Mouse (Mus musculus) neural tube, embryonic 12.5 days (tissue): ENCODE results near the gene Grm4. TPM values are rescaled to one million over a fixed set of nuclear protein-coding genes. Genes with fewer than 3 reads are reported as not detected.

ENCODE experiments used
- ATAC-seq: fragments of 200-750 bp; cut with Nextera tagmentation; 2 replicates; pipeline ENCODE4 v1.8.0; 2017; ENCODE audit warnings: low read depth, mild to moderate bottlenecking, moderate TSS enrichment, moderate library complexity; ENCODE audit not compliant: low FRiP score
- H3K27ac ChIP-seq: fragments of 300-500 bp; sonication (generic); 2 replicates; pipeline ENCODE4 v1.5.1; 2016
- H3K27me3 ChIP-seq: fragments of 300-500 bp; sonication (generic); replicated peaks from 2 replicates; pipeline ENCODE4 v1.6.1; 2016; ENCODE audit warnings: mild to moderate bottlenecking
- H3K36me3 ChIP-seq: fragments of 300-500 bp; sonication (generic); 2 replicates; pipeline ENCODE4 v1.6.1; 2016; ENCODE audit warnings: mild to moderate bottlenecking
- H3K4me1 ChIP-seq: fragments of 300-500 bp; sonication (generic); 2 replicates; pipeline ENCODE4 v1.6.1; 2016
- H3K4me2 ChIP-seq: fragments of 300-500 bp; sonication (generic); replicated peaks from 2 replicates; pipeline ENCODE4 v1.6.1; 2016; ENCODE audit warnings: mild to moderate bottlenecking
- H3K4me3 ChIP-seq: fragments of 300-500 bp; sonication (generic); 2 replicates; pipeline ENCODE4 v1.5.1; 2016
- H3K9ac ChIP-seq: fragments of 300-500 bp; sonication (generic); 2 replicates; pipeline ENCODE4 v1.6.1; 2016; ENCODE audit warnings: mild to moderate bottlenecking
- H3K9me3 ChIP-seq: fragments of 300-500 bp; sonication (generic); 2 replicates; pipeline ENCODE4 v1.6.1; 2016; ENCODE audit warnings: mild to moderate bottlenecking
- WGBS: fragments of 180-500 bp; shearing (Covaris S2); methylation state at CpG from one replicate; pipeline ENCODE4 v1.1.7; 2016; 5-methylcytosine and 5-hydroxymethylcytosine counted together
- polyA plus RNA-seq: library from polyadenylated mRNA; unstranded; fragments of >200 nt; fragmentation: Nextera tagmentation; extraction: Ambion mirVana; gene quantifications from 2 replicates; pipeline ENCODE4 v1.2.1, GENCODE M21; 2016

Grm4 gene
- polyA plus RNA-seq, 1 experiment from 2014 or later: 3.4 TPM

GRCm38 (mm10) chr17:27508002-27508401, 13.2 kb downstream of the Grm4 start:
- Histone ChIP-seq H3K27me3 (peaks cover 41% of the 10 kb centered on the region), H3K4me1 (peaks cover 58% of the 10 kb centered on the region), H3K27ac (no peak overlapping the region), H3K4me3 (no peak overlapping the region), H3K9me3 (no peaks in the 10 kb centered on the region), H3K4me2 (no peak overlapping the region), H3K9ac (no peak overlapping the region), H3K36me3 (no peaks in the 10 kb centered on the region)
- 58% methylated on average over 12 of the region's 12 CpGs for WGBS
- ATAC-seq: no peak

GRCm38 (mm10) chr17:27507591-27507945, 13.6 kb downstream of the Grm4 start:
- H3K4me2 ChIP-seq: no peak overlapping the region
- no peak overlapping the region for H3K9ac ChIP-seq
- H3K36me3 ChIP-seq: no peaks in the 10 kb centered on the region
- H3K4me1 ChIP-seq: peaks cover 58% of the 10 kb centered on the region
- WGBS: 89% methylated on average over 7 of the region's 7 CpGs
- peaks cover 39% of the 10 kb centered on the region for H3K27me3 ChIP-seq
- no peak for ATAC-seq
- no peaks in the 10 kb centered on the region for H3K9me3 ChIP-seq
- H3K27ac ChIP-seq: no peak overlapping the region
- H3K4me3 ChIP-seq: no peak overlapping the region

- H3K9ac ChIP-seq: no peak overlapping the region
- WGBS: 85% methylated on average over 7 of the region's 7 CpGs
- no peak overlapping the region for H3K4me2 ChIP-seq
- no peak overlapping the region for H3K4me3 ChIP-seq
- H3K27me3 ChIP-seq: peaks cover 34% of the 10 kb centered on the region
- H3K4me1 ChIP-seq: peaks cover 58% of the 10 kb centered on the region
- H3K36me3 ChIP-seq: no peaks in the 10 kb centered on the region
- no peak overlapping the region for H3K27ac ChIP-seq
- no peaks in the 10 kb centered on the region for H3K9me3 ChIP-seq
- ATAC-seq: no peak
Measured at GRCm38 (mm10) chr17:27506871-27507590, 14.2 kb downstream of the Grm4 start.

GRCm38 (mm10) chr17:27506362-27506761, 14.8 kb downstream of the Grm4 start:
- Histone ChIP-seq H3K9me3 (no peaks in the 10 kb centered on the region), H3K27me3 (peaks cover 27% of the 10 kb centered on the region), H3K9ac (no peak overlapping the region), H3K27ac (no peak overlapping the region), H3K36me3 (no peaks in the 10 kb centered on the region), H3K4me1 (peaks cover 58% of the 10 kb centered on the region), H3K4me3 (no peak overlapping the region), H3K4me2 (no peak overlapping the region)
- no peak for ATAC-seq
- 46% methylated on average over 11 of the region's 11 CpGs for WGBS

GRCm38 (mm10) chr17:27505221-27505881, 15.9 kb downstream of the Grm4 start:
- H3K27me3 ChIP-seq: peaks cover 20% of the 10 kb centered on the region; the same call in 1 of the 2 replicates
- 18% methylated on average over 10 of the region's 10 CpGs for WGBS
- ATAC-seq: peak; percentile 25; the same call in 1 of the 2 replicates
- no peak overlapping the region for H3K4me2 ChIP-seq
- no peaks in the 10 kb centered on the region for H3K9me3 ChIP-seq
- no peak overlapping the region for H3K9ac ChIP-seq
- H3K36me3 ChIP-seq: no peaks in the 10 kb centered on the region
- peaks cover 68% of the 10 kb centered on the region for H3K4me1 ChIP-seq
- 0 out of 2 replicates have a peak overlapping the region, but pooled peaks have one; percentile 4 for H3K27ac ChIP-seq
- no peak overlapping the region for H3K4me3 ChIP-seq

GRCm38 (mm10) chr17:27503869-27504268, 17.3 kb downstream of the Grm4 start:
- H3K9ac ChIP-seq: no peak overlapping the region
- no peaks in the 10 kb centered on the region for H3K36me3 ChIP-seq
- 50% methylated on average over 7 of the region's 7 CpGs for WGBS
- no peaks in the 10 kb centered on the region for H3K9me3 ChIP-seq
- H3K4me3 ChIP-seq: no peak overlapping the region
- ATAC-seq: no peak
- no peak overlapping the region for H3K27ac ChIP-seq
- H3K27me3 ChIP-seq: peaks cover 9% of the 10 kb centered on the region; the same call in 1 of the 2 replicates
- H3K4me2 ChIP-seq: no peak overlapping the region
- peaks cover 78% of the 10 kb centered on the region for H3K4me1 ChIP-seq

GRCm38 (mm10) chr17:27502736-27503445, 18.3 kb downstream of the Grm4 start:
- ATAC-seq: no peak
- peaks cover 78% of the 10 kb centered on the region for H3K4me1 ChIP-seq
- WGBS: 61% methylated on average over 31 of the region's 31 CpGs

GRCm38 (mm10) chr17:27502288-27502687, 18.9 kb downstream of the Grm4 start:
- 21% methylated on average over 14 of the region's 14 CpGs for WGBS
- H3K4me1 ChIP-seq: peaks cover 75% of the 10 kb centered on the region
- no peaks in the 10 kb centered on the region for H3K36me3 ChIP-seq
- peak overlapping the region; percentile 62; the same call in 1 of the 2 replicates for H3K27ac ChIP-seq
- no peak overlapping the region for H3K4me3 ChIP-seq
- peaks cover 4% of the 10 kb centered on the region for H3K27me3 ChIP-seq
- ATAC-seq: no peak
- H3K4me2 ChIP-seq: peak overlapping the region; percentile 41
- H3K9me3 ChIP-seq: no peaks in the 10 kb centered on the region
- H3K9ac ChIP-seq: no peak overlapping the region

More at GRCm38 (mm10) chr17:27502736-27503445, 18.3 kb downstream of the Grm4 start:
- Histone ChIP-seq H3K9ac (no peak overlapping the region), H3K36me3 (no peaks in the 10 kb centered on the region), H3K9me3 (no peaks in the 10 kb centered on the region), H3K27me3 (peaks cover 4% of the 10 kb centered on the region; the same call in 1 of the 2 replicates), H3K4me2 (no peak overlapping the region), H3K4me3 (no peak overlapping the region), H3K27ac (peak overlapping the region; percentile 23; the same call in 1 of the 2 replicates)

- H3K9me3 ChIP-seq: no peaks in the 10 kb centered on the region
- peak overlapping the region; percentile 41 for H3K4me2 ChIP-seq
- H3K4me1 ChIP-seq: peaks cover 70% of the 10 kb centered on the region
- H3K27ac ChIP-seq: peak overlapping the region; percentile 62
- H3K9ac ChIP-seq: 0 out of 2 replicates have a peak overlapping the region, but pooled peaks have one; percentile 3
- 7% methylated on average over 18 of the region's 18 CpGs for WGBS
- H3K4me3 ChIP-seq: no peak overlapping the region
- peak; percentile 71 for ATAC-seq
- H3K36me3 ChIP-seq: no peaks in the 10 kb centered on the region
- peaks cover 4% of the 10 kb centered on the region for H3K27me3 ChIP-seq
Measured at GRCm38 (mm10) chr17:27501331-27502251, 19.6 kb downstream of the Grm4 start.

- Histone ChIP-seq H3K4me2 (peak overlapping the region; percentile 41; the same call in 1 of the 2 replicates), H3K27me3 (peaks cover 4% of the 10 kb centered on the region), H3K9me3 (no peaks in the 10 kb centered on the region), H3K36me3 (no peaks in the 10 kb centered on the region), H3K27ac (peak overlapping the region; percentile 62; the same call in 1 of the 2 replicates), H3K4me3 (no peak overlapping the region), H3K4me1 (peaks cover 62% of the 10 kb centered on the region), H3K9ac (0 out of 2 replicates have a peak overlapping the region, but pooled peaks have one; percentile 3)
- ATAC-seq: no peak
- 33% methylated on average over 4 of the region's 4 CpGs for WGBS
Measured at GRCm38 (mm10) chr17:27500811-27501210, 20.4 kb downstream of the Grm4 start.

GRCm38 (mm10) chr17:27499080-27499479, 22.1 kb downstream of the Grm4 start:
- Histone ChIP-seq H3K9ac (no peak overlapping the region), H3K4me3 (no peak overlapping the region), H3K27me3 (peaks cover 4% of the 10 kb centered on the region), H3K9me3 (no peaks in the 10 kb centered on the region), H3K4me1 (peaks cover 47% of the 10 kb centered on the region), H3K27ac (no peak overlapping the region), H3K4me2 (no peak overlapping the region), H3K36me3 (no peaks in the 10 kb centered on the region)
- ATAC-seq: no peak
- 76% methylated on average over 13 of the region's 13 CpGs for WGBS
